Mouse (Mus musculus) G1E (cell line): ENCODE measurements at regions not wholly inside any gene's neighbourhood (a gene's known extent, or its start where the extent isn't known, plus 50 kb on each side); places are given as distances from the start of the nearest gene placed in this dataset.

Experiments used
- ATAC-seq: 2 replicates; pipeline ENCODE4 v1.8.0; 2016; ENCODE audit warnings: mild to moderate bottlenecking; ENCODE audit not compliant: insufficient number of reproducible peaks, poor library complexity, low FRiP score, severe bottlenecking; ENCODE audit errors: extremely low read depth
- DNase-seq: peaks from one replicate; pipeline ENCODE4 v3.0.0; 2012; ENCODE audit warnings: low spot score
- H3K27me3 ChIP-seq: 2 replicates; pipeline ENCODE4 v1.6.1; 2012; ENCODE audit warnings: mild to moderate bottlenecking, low read length, inconsistent platforms; ENCODE audit not compliant: insufficient read depth
- H3K36me3 ChIP-seq: replicated peaks from 2 replicates; pipeline ENCODE3; 2012; ENCODE audit warnings: mild to moderate bottlenecking, inconsistent platforms
- H3K4me1 ChIP-seq: 2 replicates; pipeline ENCODE4 v1.6.1; 2012; ENCODE audit warnings: low read depth, low read length, inconsistent platforms, mixed read lengths; ENCODE audit not compliant: insufficient read depth
- H3K4me3 ChIP-seq: 2 replicates; pipeline ENCODE4 v1.5.1; 2012; ENCODE audit warnings: low read depth, mild to moderate bottlenecking, inconsistent platforms, low read length, moderate library complexity, mixed read lengths
- H3K9me3 ChIP-seq: replicated peaks from 2 replicates; pipeline ENCODE4 v1.6.1; 2012; ENCODE audit warnings: inconsistent platforms
- CTCF ChIP-seq: IDR thresholded peaks from 2 replicates; pipeline ENCODE4 v1.5.1; 2012; ENCODE audit warnings: low read depth, low read length, inconsistent platforms, mixed read lengths
- GATA1 ChIP-seq: IDR thresholded peaks from 2 replicates; pipeline ENCODE4 v1.6.1; 2012; ENCODE audit warnings: borderline replicate concordance, low read length, inconsistent platforms, mixed read lengths
- GATA2 ChIP-seq: IDR thresholded peaks from 2 replicates; pipeline ENCODE4 v1.6.1; 2012; ENCODE audit warnings: low read depth, low read length, inconsistent platforms, borderline replicate concordance
- POLR2AphosphoS5 ChIP-seq: IDR thresholded peaks from 2 replicates; pipeline ENCODE4 v1.6.1; 2012; ENCODE audit warnings: low read depth, low read length, inconsistent platforms; ENCODE audit not compliant: insufficient replicate concordance
- TAL1 ChIP-seq: conservative IDR thresholded peaks from 2 replicates; pipeline ENCODE4 v1.6.1; 2012; ENCODE audit warnings: low read depth, low read length, inconsistent platforms, mixed read lengths

- Histone ChIP-seq H3K36me3 (no peaks in the 10 kb centered on the region), H3K27me3 (peaks cover 56% of the 10 kb centered on the region), H3K4me1 (peaks cover 19% of the 10 kb centered on the region), H3K9me3 (no peaks in the 10 kb centered on the region; the same call in 1 of the 2 replicates), H3K4me3 (no peak overlapping the region; the same call in 1 of the 2 replicates)
- DNase-seq (peak; percentile 53), ATAC-seq (peak; percentile 34; the same call in 1 of the 2 replicates)
- TF ChIP-seq CTCF (no peak), TAL1 (no peak), POLR2AphosphoS5 (no peak), GATA1 (no peak), GATA2 (no peak)
These were observed 107.2 kb downstream of the Irs2 start for GRCm38 (mm10) chr8:10901014-10901413.

- no peaks in the 10 kb centered on the region for H3K36me3 ChIP-seq
- peaks cover 19% of the 10 kb centered on the region for H3K4me1 ChIP-seq
- peaks cover 59% of the 10 kb centered on the region for H3K27me3 ChIP-seq
- ATAC-seq, result no peak
- no peak overlapping the region for H3K4me3 ChIP-seq
- TF ChIP-seq CTCF (no peak), GATA1 (no peak), POLR2AphosphoS5 (no peak), TAL1 (no peak), GATA2 (no peak)
- DNase-seq, result no peak
- no peaks in the 10 kb centered on the region; the same call in 1 of the 2 replicates for H3K9me3 ChIP-seq
These were observed 108.6 kb downstream of the Irs2 start for GRCm38 (mm10) chr8:10899581-10900155.

GRCm38 (mm10) chr8:10898562-10899527 is 109.4 kb downstream of the Irs2 start:
- Histone ChIP-seq H3K9me3 (no peaks in the 10 kb centered on the region; the same call in 1 of the 2 replicates), H3K4me1 (peaks cover 17% of the 10 kb centered on the region), H3K36me3 (no peaks in the 10 kb centered on the region), H3K4me3 (no peak overlapping the region), H3K27me3 (peaks cover 60% of the 10 kb centered on the region)
- ATAC-seq (no peak), DNase-seq (no peak)
- TF ChIP-seq TAL1, result no peak
- TF ChIP-seq POLR2AphosphoS5, result no peak
- TF ChIP-seq GATA2, result no peak
- TF ChIP-seq CTCF, result no peak

- no peak for DNase-seq
- peaks cover 17% of the 10 kb centered on the region for H3K4me1 ChIP-seq
- H3K9me3 ChIP-seq, result no peaks in the 10 kb centered on the region; the same call in 1 of the 2 replicates
- H3K4me3 ChIP-seq, result no peak overlapping the region
- no peak for TF ChIP-seq GATA1
- no peaks in the 10 kb centered on the region for H3K36me3 ChIP-seq
- no peak for ATAC-seq
- peaks cover 68% of the 10 kb centered on the region for H3K27me3 ChIP-seq
These were observed 110.7 kb downstream of the Irs2 start for GRCm38 (mm10) chr8:10897573-10897972.

GRCm38 (mm10) chr8:10895178-10895577 is 113.1 kb downstream of the Irs2 start:
- ATAC-seq (no peak), DNase-seq (no peak)
- Histone ChIP-seq H3K4me3 (no peak overlapping the region), H3K4me1 (peaks cover under 1% of the 10 kb centered on the region; the same call in 1 of the 2 replicates), H3K36me3 (no peaks in the 10 kb centered on the region), H3K27me3 (peaks cover 73% of the 10 kb centered on the region), H3K9me3 (no peaks in the 10 kb centered on the region; the same call in 1 of the 2 replicates)
- no peak for TF ChIP-seq TAL1
- no peak for TF ChIP-seq GATA2
- no peak for TF ChIP-seq GATA1
- TF ChIP-seq CTCF, result no peak
- TF ChIP-seq POLR2AphosphoS5, result no peak

GRCm38 (mm10) chr8:10894306-10894705 is 114.0 kb downstream of the Irs2 start:
- no peak for DNase-seq

More at GRCm38 (mm10) chr8:10894306-10894705, 114.0 kb downstream of the Irs2 start:
- H3K4me3 ChIP-seq, result no peak overlapping the region
- no peaks in the 10 kb centered on the region for H3K36me3 ChIP-seq
- no peak for TF ChIP-seq GATA2
- TF ChIP-seq GATA1, result no peak
- TF ChIP-seq POLR2AphosphoS5, result no peak
- TF ChIP-seq TAL1, result no peak
- no peak for TF ChIP-seq CTCF
- H3K9me3 ChIP-seq, result no peaks in the 10 kb centered on the region; the same call in 1 of the 2 replicates
- peaks cover 70% of the 10 kb centered on the region for H3K27me3 ChIP-seq
- no peak for ATAC-seq
- no peaks in the 10 kb centered on the region for H3K4me1 ChIP-seq
